Mouse (Mus musculus) left cerebral cortex, postnatal 4 days (tissue): ENCODE results near the gene Lnx1. TPM values are rescaled to one million over a fixed set of nuclear protein-coding genes. Genes with fewer than 3 reads are reported as not detected.

Experiments
- DNase-seq: peaks from one replicate; pipeline ENCODE4 v3.0.0-alpha.2; 2022
- intact Hi-C: fragments of 180-260 bp; cut with DNase I; formaldehyde crosslinking; loops from one replicate; pipeline ENCODE4 v1.15.1; 2025
- total RNA-seq, 2 experiments: library from RNA; stranded (reverse); gene quantifications; 2 replicates each; pipeline ENCODE4 v1.2.3; 2021

Lnx1 gene
- total RNA-seq, 2 experiments from 2014 or later: 13.8 to 17.2 TPM

GRCm38 (mm10) chr5:74656410-74656809, 46.3 kb downstream of the Lnx1 start:
- intact Hi-C loops: no loop called here
- no peak for DNase-seq

DNA sequence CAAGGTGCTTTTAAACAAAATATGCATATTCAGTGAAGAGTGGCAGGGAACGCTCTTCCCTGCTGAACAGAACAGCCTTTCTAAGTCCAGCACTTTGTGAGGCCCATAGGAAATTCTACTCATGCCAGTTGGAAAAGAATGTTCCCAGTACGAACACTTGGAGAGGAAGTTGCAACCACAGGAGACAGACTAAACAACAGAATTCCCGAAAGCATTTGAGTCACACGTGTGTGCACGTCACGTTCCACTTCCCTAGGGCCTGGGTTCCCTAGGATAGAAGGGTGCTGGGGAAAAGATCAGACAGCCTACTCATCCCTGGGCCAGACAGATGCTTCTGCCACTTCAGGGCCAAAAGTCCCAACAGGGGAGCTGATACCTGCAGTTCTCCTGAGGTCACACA, 48.2 kb downstream of the Lnx1 start:
- no peak for DNase-seq
- intact Hi-C loops: no loop called here

GRCm38 (mm10) chr5:74653766-74654165, 48.9 kb downstream of the Lnx1 start:
- intact Hi-C loops: no loop called here
- no peak for DNase-seq

DNA sequence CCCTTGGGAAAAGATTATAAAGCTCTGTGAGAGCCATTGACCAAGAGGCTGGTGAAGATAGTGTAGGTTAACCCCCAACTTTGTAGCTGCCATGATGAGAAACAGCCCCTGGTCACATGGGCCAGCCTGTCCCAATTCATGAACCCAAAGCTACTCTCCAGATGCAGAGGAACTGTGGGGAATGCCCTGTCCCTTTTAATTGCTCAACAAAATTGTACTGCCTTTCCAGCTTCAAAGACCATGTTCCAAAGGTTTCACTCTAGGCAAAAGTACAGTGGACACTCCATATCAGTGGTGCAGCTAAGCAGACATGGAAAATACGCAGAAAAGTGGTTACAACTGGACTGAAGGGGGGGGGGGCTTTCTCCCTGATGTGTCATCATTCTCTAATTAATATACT, 53.6 kb downstream of the Lnx1 start:
- intact Hi-C loops: no loop called here

DNA sequence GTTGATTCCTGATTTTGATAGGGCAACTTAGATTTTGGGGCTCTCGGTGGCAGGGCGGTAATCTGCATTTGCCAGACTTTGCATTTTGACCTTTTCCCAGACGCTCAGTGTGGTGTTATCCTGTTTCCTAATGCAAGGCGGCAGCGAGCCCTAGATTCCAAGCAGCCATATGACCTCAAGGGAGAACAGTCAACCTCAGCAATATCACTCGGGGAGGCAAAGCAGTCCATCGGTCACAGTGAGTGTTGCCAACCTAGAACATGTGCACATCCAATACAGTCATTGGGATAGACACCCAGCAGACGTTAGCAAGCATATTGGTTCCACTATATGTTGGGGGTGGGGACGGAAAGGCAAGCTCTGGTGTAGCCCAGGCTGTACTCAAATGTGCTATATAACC, 54.5 kb downstream of the Lnx1 start:
- intact Hi-C loops: no loop called here
- no peak for DNase-seq

More for the DNA sequence above, 53.6 kb downstream of the Lnx1 start:
- no peak for DNase-seq

DNA sequence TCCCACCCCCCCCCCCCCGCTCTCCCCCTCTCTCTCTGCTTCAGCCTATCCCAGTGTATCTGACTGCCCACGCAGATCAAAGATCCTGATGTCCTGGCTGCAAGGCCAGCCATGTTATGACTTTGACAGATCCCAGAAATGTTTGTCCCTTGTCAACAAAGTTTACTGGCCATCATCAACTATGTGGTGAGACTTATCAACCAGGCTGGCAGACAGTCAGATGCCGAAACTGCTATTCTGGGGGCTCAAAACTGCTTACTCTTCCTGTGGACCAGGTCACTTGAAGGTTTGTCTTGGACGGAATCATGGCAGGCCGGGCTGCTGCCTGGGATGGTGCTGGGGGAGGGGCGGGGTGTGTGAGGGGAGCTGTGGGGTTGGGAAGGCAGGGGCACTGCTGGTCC, 55.1 kb downstream of the Lnx1 start:
- intact Hi-C loops: no loop called here
- no peak for DNase-seq

GRCm38 (mm10) chr5:74642291-74642690, 60.4 kb downstream of the Lnx1 start:
- no peak for DNase-seq
- intact Hi-C loops: no loop called here

- DNase-seq: no peak
- intact Hi-C loops: no loop called here
These were observed 61.7 kb downstream of the Lnx1 start for GRCm38 (mm10) chr5:74641000-74641399.

DNA sequence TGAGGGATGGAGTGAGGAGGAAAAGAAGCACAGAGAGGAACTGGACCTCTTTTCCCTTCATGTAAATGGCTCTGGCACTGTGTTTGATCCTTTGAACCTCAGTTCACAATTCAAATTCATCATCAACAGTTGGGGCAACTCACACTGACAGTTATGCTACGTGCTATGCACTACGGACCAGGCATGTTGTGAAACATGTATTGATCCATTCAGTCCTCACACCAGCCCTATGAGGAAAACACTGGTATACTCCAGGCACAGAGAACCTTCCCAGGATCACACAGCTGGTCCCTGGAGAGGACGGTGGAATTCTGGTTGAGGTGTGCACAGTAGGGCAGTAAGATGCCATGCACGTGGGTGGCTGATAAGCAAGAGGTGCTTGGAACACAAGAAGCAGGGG, 62.2 kb downstream of the Lnx1 start:
- no peak for DNase-seq
- intact Hi-C loops: no loop called here

GRCm38 (mm10) chr5:74639516-74639915, 63.2 kb downstream of the Lnx1 start:
- intact Hi-C loops: no loop called here
- DNase-seq: no peak

DNA sequence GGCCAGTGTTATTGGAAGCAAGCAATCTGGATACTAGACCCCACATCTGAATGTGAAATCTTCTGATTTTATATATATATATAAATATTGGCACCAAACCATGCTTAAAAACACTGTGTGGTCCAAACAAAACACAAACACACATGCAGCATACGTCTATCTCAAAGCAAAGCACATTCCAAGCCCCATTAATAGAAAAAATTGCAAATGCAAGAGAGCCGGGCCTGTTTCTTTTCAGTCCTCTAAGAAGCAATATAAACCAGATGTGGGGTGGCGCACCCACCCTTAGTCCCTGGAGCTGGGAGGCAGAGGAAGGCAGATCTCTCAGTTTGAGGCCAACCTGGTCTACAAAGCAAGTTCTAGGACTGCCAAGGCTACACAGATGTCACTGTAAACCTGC, 68.3 kb downstream of the Lnx1 start:
- intact Hi-C loops: no loop called here
- DNase-seq: no peak

GRCm38 (mm10) chr5:74633453-74633852, 69.3 kb downstream of the Lnx1 start:
- DNase-seq: no peak
- intact Hi-C loops: no loop called here

GRCm38 (mm10) chr5:74632369-74633114, 70.2 kb downstream of the Lnx1 start:
- DNase-seq: peak; percentile 6
- intact Hi-C loops: no loop called here

DNA sequence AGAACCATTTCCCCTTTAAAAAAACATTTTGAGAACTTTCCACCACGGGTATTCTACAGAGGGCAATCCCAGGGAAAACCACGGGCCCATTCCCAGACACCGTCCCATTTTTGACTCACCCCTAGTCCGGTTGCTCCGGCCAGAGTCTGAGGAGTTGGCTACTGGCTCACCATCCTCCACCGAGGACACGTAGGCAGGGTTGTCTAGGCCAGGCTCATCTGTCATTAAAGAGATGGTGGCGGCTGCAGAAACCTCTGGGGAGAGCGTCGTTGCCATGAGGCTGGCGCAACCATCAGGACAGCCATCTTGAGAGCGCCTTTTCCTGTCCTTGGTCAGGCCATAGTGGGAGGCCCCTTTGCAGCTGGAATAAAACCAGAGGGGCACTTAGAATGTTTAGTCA, 74.7 kb downstream of the Lnx1 start:
- no peak for DNase-seq
- intact Hi-C loops: no loop called here

- intact Hi-C loops: no loop called here
- DNase-seq: no peak
These were observed 78.3 kb downstream of the Lnx1 start for GRCm38 (mm10) chr5:74624385-74624784.

DNA sequence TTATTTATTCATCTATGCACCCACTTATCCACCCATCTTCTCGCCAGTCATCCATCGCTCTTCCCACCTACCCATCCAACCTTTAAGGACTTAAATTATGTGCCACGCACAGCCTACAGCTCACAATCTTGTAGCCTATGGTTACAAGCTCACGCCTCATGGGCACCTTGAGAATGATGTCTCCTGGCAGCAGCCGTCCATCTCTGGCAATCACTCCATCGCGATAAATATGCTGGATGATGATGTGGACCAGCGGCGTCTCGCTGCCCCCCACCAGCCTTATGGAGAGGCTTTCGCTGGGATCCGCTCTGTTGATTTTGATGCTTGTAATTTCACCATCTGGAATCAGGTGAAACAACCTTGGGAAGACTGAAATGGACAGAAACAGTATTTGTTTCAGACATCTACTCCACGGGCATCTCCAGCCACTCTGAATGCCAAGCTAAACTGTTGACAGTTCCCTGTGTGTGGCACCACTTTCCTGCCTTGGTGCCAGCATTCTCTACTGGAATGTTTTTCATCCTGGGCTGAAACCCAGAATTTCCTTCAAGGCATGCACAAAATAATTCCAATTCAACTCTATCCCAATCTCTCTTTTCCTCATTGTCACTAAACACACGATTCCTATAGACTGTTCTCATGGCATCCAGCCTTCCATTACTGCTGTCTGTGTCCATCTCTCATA, 79.3 kb downstream of the Lnx1 start:
- DNase-seq: peak; percentile 17
- intact Hi-C loops: no loop called here

DNA sequence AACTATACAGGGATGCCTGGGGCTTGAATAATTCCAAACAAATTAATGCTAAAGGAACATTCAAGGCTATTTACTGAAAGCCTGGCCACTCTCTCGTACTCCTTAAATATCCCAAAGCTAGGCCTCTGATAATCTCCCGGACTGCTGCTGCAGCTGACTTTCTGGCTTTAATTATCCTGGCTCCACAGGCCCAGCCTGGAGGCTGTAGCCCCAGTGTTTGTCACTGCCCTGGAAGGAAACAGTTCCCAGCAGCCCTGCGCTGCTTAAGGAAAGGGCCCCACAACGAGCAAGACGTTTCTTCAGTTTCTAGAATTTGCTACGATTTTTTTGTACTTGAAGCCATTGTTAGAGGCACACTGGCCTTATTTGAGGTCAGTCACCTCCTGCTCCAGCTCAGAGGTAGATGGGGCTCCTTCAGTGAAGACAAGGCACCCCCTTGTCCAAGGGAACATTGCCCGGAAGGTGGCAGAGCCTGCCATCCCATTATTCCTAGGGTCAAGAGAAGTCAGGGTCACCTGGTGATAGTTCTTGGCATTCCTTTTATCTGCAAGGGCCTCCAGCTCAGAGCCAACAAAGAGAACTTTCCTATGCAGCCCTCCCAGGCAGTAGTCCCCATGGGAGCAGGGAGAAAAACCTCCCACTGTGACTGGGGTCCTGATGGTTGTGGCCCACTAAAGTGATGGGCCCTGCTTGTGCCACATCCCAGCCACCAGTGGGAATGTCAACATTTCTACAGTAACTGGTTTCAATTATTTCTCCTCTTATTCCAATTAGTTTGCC, 80.8 kb downstream of the Lnx1 start:
- DNase-seq: no peak
- intact Hi-C loops: no loop called here

DNA sequence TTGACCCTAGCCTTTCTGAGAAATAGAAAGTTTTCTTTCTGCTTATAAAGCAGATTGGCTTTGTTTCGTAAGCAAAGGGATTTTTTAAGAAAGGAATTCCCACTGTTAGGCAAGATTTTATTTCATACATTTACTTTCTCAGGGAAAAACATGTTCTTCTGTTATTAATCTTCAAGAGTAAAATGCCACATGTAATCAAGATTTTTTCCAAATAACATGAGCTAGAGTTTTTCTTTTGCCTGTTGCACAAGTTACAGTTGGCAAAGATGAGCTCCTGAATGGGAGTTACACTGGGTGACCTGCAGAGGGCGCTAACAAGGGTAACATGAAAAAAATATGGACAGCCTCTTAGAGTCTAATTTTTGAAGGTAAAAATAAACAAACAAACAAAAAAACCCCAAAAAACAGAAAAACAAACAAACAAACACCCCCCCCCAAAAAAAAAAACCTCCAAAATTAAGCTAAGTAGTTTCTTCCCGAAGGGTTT, 84.1 kb downstream of the Lnx1 start:
- intact Hi-C loops: no loop called here
- DNase-seq: peak; percentile 24

DNA sequence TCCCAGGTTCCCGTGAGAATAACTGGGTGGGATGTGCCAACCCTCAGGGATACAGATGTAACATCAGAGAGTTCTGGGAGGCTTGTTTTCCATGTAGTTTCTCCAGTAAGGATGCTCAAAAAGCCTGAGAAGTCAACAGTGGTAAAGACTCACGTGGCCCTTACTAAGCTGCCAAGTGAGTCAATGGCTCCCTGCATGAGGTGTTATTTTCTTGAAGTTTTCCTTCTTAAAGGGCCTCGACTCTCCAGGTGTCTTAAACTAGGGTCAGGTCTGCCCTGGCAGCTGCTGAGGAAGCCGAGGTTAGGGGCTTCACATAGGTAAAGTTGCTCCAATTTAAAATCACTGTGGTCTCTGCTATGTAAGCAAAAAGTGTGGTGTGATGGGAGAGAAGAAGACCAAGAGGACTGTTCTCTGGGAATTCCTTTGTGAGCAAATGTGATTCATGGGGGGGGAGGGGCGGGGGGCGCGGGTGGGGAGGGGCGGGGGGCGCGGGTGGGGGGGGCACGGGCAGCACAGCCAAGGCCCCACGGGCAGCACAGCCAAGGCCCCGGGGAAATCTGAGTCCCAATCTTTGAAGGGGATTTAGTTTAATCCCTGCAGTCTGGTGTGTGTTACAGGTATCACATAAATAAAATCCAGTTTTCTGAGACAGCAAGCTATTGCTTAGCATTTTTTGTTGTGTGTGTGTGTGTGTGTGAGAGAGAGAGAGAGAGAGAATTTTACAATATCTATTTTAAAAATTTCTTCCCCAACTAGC, 84.7 kb downstream of the Lnx1 start:
- intact Hi-C loops: no loop called here
- no peak for DNase-seq

GRCm38 (mm10) chr5:74613491-74614151, 89.1 kb downstream of the Lnx1 start:
- DNase-seq: peak; percentile 18
- intact Hi-C loops: no loop called here
